Mouse (Mus musculus): ENCODE results near the gene Rarb. TPM values are rescaled to one million over a fixed set of nuclear protein-coding genes. Genes with fewer than 3 reads are reported as not detected.

Gene Rarb
- polyA plus RNA-seq, 1 experiment: 0.19 TPM

DNA sequence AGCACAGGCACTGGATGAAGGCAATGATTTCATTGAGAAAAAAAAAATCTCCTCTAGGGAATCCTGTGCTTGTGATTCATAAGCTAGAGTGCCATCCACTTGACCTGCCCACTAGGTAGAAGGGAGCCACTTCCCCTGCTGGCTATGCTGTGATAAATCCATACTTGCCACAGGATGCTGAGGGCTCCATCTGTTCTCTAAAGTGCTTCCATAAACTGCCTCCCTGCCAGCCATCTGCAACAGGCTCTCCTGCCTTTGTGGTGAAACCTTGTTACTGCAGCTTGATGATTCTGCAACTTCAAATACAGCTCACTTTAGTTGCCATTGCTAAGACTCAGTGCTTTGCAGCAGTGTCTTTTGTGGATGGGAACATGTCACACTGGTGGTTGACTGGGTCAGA lies 213.5 kb downstream of the Rarb start:
- Histone ChIP-seq H3K27me3 (ENCODE audit: control insufficient read depth, insufficient read depth, insufficient read length) (no peaks in the 10 kb centered on the region), H3ac (ENCODE audit: control insufficient read depth, insufficient read length) (no peak overlapping the region)

DNA sequence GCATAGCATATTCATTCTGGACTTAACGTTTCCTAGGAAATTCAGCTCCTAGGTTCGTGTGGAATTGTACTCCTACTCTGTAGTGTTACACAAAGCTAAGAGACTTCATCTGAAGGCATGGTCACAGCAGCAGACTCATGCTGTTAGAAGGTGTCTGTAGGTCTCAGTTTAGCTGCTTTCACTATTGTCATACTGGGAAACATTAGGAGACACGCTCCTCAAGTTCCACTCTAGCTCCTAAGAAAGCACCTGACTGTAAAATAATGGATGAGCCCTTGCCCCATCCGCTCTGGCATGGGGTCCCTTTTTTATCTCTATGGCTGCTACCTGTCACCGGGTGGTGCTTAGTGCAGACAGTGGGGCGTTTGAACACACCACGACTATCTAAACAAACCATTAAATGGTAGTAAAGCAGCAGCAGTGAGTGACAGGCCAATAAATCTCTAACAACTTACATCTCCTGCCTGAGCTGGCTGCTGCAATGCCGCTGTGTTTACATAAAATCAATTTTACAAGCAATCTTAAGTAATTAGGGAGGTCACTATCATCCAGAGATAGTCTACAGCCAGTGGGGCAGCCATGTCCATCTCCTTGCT lies 214.4 kb downstream of the Rarb start:
- H3K36me3 ChIP-seq (ENCODE audit: control insufficient read depth, insufficient read depth): no peaks in the 10 kb centered on the region
- TF ChIP-seq MYOD1 (IDR thresholded peaks at IDR 0.05; ENCODE audit: control insufficient read depth in 1 of 3, insufficient read length in 2 of 3, low read depth in 2 of 3) (no peak), MYOG (IDR thresholded peaks at IDR 0.05; ENCODE audit: control insufficient read depth in 1 of 3, insufficient read depth in 1 of 3, insufficient read length in 2 of 3, low read depth in 2 of 3) (no peak), REST (IDR thresholded peaks at IDR 0.05; ENCODE audit: insufficient read depth, insufficient read length) (no peak), USF1 (IDR thresholded peaks at IDR 0.05; ENCODE audit: low read depth) (no peak), E2F4 (IDR thresholded peaks at IDR 0.05; ENCODE audit: insufficient read depth) (no peak), TCF12 (IDR thresholded peaks at IDR 0.05; ENCODE audit: insufficient read depth, poor library complexity, severe bottlenecking) (no peak)
- H3K79me2 ChIP-seq (ENCODE audit: control insufficient read depth, insufficient read depth): no peaks in the 10 kb centered on the region

More for the DNA sequence above, 213.5 kb downstream of the Rarb start:
- TF ChIP-seq MAX (IDR thresholded peaks at IDR 0.05; ENCODE audit: low read depth) (no peak), SRF (IDR thresholded peaks at IDR 0.05; ENCODE audit: control insufficient read depth, insufficient read length, low read depth) (no peak), TCF12 (IDR thresholded peaks at IDR 0.05; ENCODE audit: insufficient read depth, poor library complexity, severe bottlenecking) (no peak), MYOD1 (IDR thresholded peaks at IDR 0.05; ENCODE audit: control insufficient read depth in 1 of 3, insufficient read length in 2 of 3, low read depth in 2 of 3) (no peak), CEBPB (IDR thresholded peaks at IDR 0.05; ENCODE audit: insufficient read depth, poor library complexity, severe bottlenecking) (no peak), POLR2AphosphoS2 (IDR thresholded peaks at IDR 0.05; ENCODE audit: insufficient read length, low read depth) (no peak), POLR2A (IDR thresholded peaks at IDR 0.05; ENCODE audit: insufficient read length, low read depth) (no peak), MYOG (IDR thresholded peaks at IDR 0.05; ENCODE audit: control insufficient read depth in 1 of 3, insufficient read depth in 1 of 3, insufficient read length in 2 of 3, low read depth in 2 of 3) (no peak), REST (IDR thresholded peaks at IDR 0.05; ENCODE audit: insufficient read depth, insufficient read length) (no peak), USF1 (IDR thresholded peaks at IDR 0.05; ENCODE audit: low read depth) (no peak), E2F4 (IDR thresholded peaks at IDR 0.05; ENCODE audit: insufficient read depth) (no peak), TCF3 (IDR thresholded peaks at IDR 0.05; ENCODE audit: insufficient read length, low read depth) (no peak)
- H3K4me3 ChIP-seq: no peak overlapping the region
- H3K79me2 ChIP-seq (ENCODE audit: control insufficient read depth, insufficient read depth): no peaks in the 10 kb centered on the region
- H3K4me2 ChIP-seq (ENCODE audit: low read depth): no peak overlapping the region
- H3K36me3 ChIP-seq (ENCODE audit: control insufficient read depth, insufficient read depth): no peaks in the 10 kb centered on the region

DNA sequence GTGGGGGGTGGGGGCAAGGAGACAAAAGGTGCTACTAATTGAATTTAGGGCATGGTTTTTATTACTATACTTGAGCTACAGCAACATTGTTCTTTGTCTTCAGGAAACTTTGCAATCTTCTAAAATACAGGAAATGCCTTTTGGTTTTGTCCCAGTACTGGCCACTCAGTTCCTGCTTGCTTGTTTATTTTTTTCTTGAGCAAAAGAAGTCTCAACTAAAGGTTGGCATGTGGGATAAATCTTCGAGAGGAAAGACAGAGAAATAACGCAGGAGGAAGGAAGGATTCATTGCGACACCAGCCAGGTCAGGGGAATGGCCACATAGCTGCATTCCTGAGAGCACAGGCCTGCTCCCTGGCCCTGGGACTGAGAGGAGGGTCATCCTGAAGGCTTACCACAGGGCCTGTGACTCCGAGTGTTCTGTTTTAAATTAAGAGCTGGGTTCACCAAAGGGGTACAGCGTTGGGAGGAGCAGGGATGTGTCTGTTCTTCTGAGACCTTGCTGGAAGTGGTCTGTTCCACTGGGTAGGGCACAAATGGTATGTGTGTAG lies 215.8 kb downstream of the Rarb start:
- Histone ChIP-seq H3ac (ENCODE audit: control insufficient read depth, insufficient read length) (no peak overlapping the region), H3K79me2 (ENCODE audit: control insufficient read depth, insufficient read depth) (no peaks in the 10 kb centered on the region), H3K4me3 (no peak overlapping the region), H3K27me3 (ENCODE audit: control insufficient read depth, insufficient read depth, insufficient read length) (no peaks in the 10 kb centered on the region), H3K36me3 (ENCODE audit: control insufficient read depth, insufficient read depth) (no peaks in the 10 kb centered on the region), H3K4me2 (ENCODE audit: low read depth) (no peak overlapping the region)
- TF ChIP-seq MAX (IDR thresholded peaks at IDR 0.05; ENCODE audit: low read depth): no peak
- TF ChIP-seq CEBPB (IDR thresholded peaks at IDR 0.05; ENCODE audit: insufficient read depth, poor library complexity, severe bottlenecking): no peak
- TF ChIP-seq TCF12 (IDR thresholded peaks at IDR 0.05; ENCODE audit: insufficient read depth, poor library complexity, severe bottlenecking): no peak
- no peak for TF ChIP-seq POLR2AphosphoS2 (IDR thresholded peaks at IDR 0.05; ENCODE audit: insufficient read length, low read depth)
- no peak for TF ChIP-seq TCF3 (IDR thresholded peaks at IDR 0.05; ENCODE audit: insufficient read length, low read depth)
- TF ChIP-seq POLR2A (IDR thresholded peaks at IDR 0.05; ENCODE audit: insufficient read length, low read depth): no peak

More for the DNA sequence above, 214.4 kb downstream of the Rarb start:
- H3K4me2 ChIP-seq (ENCODE audit: low read depth): no peak overlapping the region
- no peak overlapping the region for H3ac ChIP-seq (ENCODE audit: control insufficient read depth, insufficient read length)
- no peak overlapping the region for H3K4me3 ChIP-seq
- no peaks in the 10 kb centered on the region for H3K27me3 ChIP-seq (ENCODE audit: control insufficient read depth, insufficient read depth, insufficient read length)

DNA sequence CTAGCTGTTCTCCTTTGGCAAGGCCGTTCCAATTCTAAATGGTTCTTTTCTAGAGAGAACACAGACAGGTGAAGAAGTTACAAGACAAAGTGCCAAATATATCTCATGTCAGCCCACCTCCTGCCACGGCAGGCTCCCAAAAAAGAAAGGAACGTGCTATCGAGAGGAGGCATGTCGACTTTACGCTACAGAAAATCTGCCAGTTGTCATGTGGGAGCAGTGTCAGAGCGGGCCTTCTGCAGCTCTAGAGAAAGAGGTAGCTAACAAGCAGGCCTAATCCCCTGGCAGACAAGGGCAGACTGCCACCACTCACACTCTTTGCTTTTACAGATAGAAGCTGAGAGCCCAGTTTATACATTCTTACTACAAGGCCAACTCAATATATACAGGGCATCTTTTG lies 219.7 kb downstream of the Rarb start:
- no peak overlapping the region for H3ac ChIP-seq (ENCODE audit: control insufficient read depth, insufficient read length)
- TF ChIP-seq CEBPB (IDR thresholded peaks at IDR 0.05; ENCODE audit: insufficient read depth, poor library complexity, severe bottlenecking) (no peak), MYOG (IDR thresholded peaks at IDR 0.05; ENCODE audit: control insufficient read depth in 1 of 3, insufficient read depth in 1 of 3, insufficient read length in 2 of 3, low read depth in 2 of 3) (no peak)
- no peaks in the 10 kb centered on the region for H3K79me2 ChIP-seq (ENCODE audit: control insufficient read depth, insufficient read depth)
- no peaks in the 10 kb centered on the region for H3K27me3 ChIP-seq (ENCODE audit: control insufficient read depth, insufficient read depth, insufficient read length)
- no peak overlapping the region for H3K4me2 ChIP-seq (ENCODE audit: low read depth)
- no peaks in the 10 kb centered on the region for H3K36me3 ChIP-seq (ENCODE audit: control insufficient read depth, insufficient read depth)
- no peak overlapping the region for H3K4me3 ChIP-seq

DNA sequence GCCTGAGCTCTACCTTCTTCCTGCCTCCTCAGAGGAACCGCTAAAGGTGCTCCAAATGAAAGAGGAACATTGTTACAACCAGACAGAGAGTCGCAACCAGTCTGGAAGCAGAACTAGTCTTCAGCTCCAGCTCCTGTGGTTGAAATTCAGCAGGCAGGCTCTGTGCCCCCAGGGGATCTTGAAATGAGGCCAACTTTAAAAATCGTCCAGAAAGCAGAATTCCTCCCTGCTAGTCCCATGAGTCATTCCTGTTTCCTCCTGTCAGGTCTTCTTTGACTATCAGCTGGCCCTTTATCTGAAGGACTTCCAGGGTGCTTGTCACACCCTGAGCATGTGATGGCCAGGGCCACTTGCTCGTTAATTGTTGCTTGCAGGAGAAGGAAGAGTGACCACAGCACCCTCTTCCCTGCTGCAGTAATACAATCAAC lies 220.9 kb downstream of the Rarb start:
- Histone ChIP-seq H3K4me2 (ENCODE audit: low read depth) (peak overlapping the region; percentile 61), H3K79me2 (ENCODE audit: control insufficient read depth, insufficient read depth) (no peaks in the 10 kb centered on the region)

More for the DNA sequence above, 220.9 kb downstream of the Rarb start:
- no peak overlapping the region for H3ac ChIP-seq (ENCODE audit: control insufficient read depth, insufficient read length)
- TF ChIP-seq POLR2AphosphoS2 (IDR thresholded peaks at IDR 0.05; ENCODE audit: insufficient read length, low read depth): no peak
- no peak for TF ChIP-seq CEBPB (IDR thresholded peaks at IDR 0.05; ENCODE audit: insufficient read depth, poor library complexity, severe bottlenecking)
- TF ChIP-seq MYOD1 (IDR thresholded peaks at IDR 0.05; ENCODE audit: control insufficient read depth in 1 of 3, insufficient read length in 2 of 3, low read depth in 2 of 3): no peak
- no peak for TF ChIP-seq E2F4 (IDR thresholded peaks at IDR 0.05; ENCODE audit: insufficient read depth)
- no peak for TF ChIP-seq POLR2A (IDR thresholded peaks at IDR 0.05; ENCODE audit: insufficient read length, low read depth)
- no peak for TF ChIP-seq MAX (IDR thresholded peaks at IDR 0.05; ENCODE audit: low read depth)
- TF ChIP-seq REST (IDR thresholded peaks at IDR 0.05; ENCODE audit: insufficient read depth, insufficient read length): no peak
- TF ChIP-seq TCF3 (IDR thresholded peaks at IDR 0.05; ENCODE audit: insufficient read length, low read depth): no peak
- no peak for TF ChIP-seq MYOG (IDR thresholded peaks at IDR 0.05; ENCODE audit: control insufficient read depth in 1 of 3, insufficient read depth in 1 of 3, insufficient read length in 2 of 3, low read depth in 2 of 3)
- TF ChIP-seq SRF (IDR thresholded peaks at IDR 0.05; ENCODE audit: control insufficient read depth, insufficient read length, low read depth): no peak
- no peak for TF ChIP-seq TCF12 (IDR thresholded peaks at IDR 0.05; ENCODE audit: insufficient read depth, poor library complexity, severe bottlenecking)
- no peak for TF ChIP-seq USF1 (IDR thresholded peaks at IDR 0.05; ENCODE audit: low read depth)
- H3K4me3 ChIP-seq: no peak overlapping the region
- no peaks in the 10 kb centered on the region for H3K36me3 ChIP-seq (ENCODE audit: control insufficient read depth, insufficient read depth)
- no peaks in the 10 kb centered on the region for H3K27me3 ChIP-seq (ENCODE audit: control insufficient read depth, insufficient read depth, insufficient read length)
